Mouse (Mus musculus) adrenal gland, adult 2 months (tissue): Measurements from ENCODE around the gene Ttc7b. TPM values are rescaled to one million over a fixed set of nuclear protein-coding genes. Genes with fewer than 3 reads are reported as not detected.
A peak's percentile ranks its signal among the peaks of the same experiment; 100 is the strongest.

Experiments used
- DNase-seq: peaks from one replicate; pipeline ENCODE4 v3.0.0; 2021
- long read RNA-seq: library from polyadenylated mRNA; stranded (forward); transcript quantifications from one replicate; pipeline ENCODE4 v2.0.0, GENCODE M21; 2021
- polyA plus RNA-seq: library from polyadenylated mRNA; depleted of rRNA; stranded (reverse); fragments of >200 nt; gene quantifications from 2 replicates; pipeline ENCODE4 v1.2.3, GENCODE M21; 2012; rRNA removed
- total RNA-seq, 2 experiments: library from RNA; stranded (reverse); gene quantifications; 2 replicates each; pipeline ENCODE4 v1.2.3; 2021

Gene Ttc7b
- total RNA-seq (10 to 100 TPM; 70.9 to 76.7 TPM), polyA plus RNA-seq (121 and 142 TPM in 2 replicates)
- long read RNA-seq, transcript Ttc7b-201 (20 exons, 3,446 nt): major isoform, 59 of 80 reads
- long read RNA-seq, partial matches to known transcripts: 4 of 80 reads
- long read RNA-seq, other reads (novel, unspliced or antisense): 16 of 80 reads

GRCm38 (mm10) chr12:100520794-100521186 lies at the start of gene Ttc7b:
Gene Ttc7b, minus strand, starts transcription at chr12:100520826.
- DNase-seq: peak; percentile 73

GRCm38 (mm10) chr12:100568831-100569230 lies 48.2 kb upstream of the Ttc7b start:
- DNase-seq: no peak

- no peak for DNase-seq
Observed at GRCm38 (mm10) chr12:100568105-100568504, 47.5 kb upstream of the Ttc7b start.

GRCm38 (mm10) chr12:100567627-100568026 lies 47.0 kb upstream of the Ttc7b start:
- DNase-seq: no peak

- no peak for DNase-seq
Observed at GRCm38 (mm10) chr12:100553675-100554074, 33.0 kb upstream of the Ttc7b start.

- DNase-seq: no peak
Observed at GRCm38 (mm10) chr12:100551972-100552371, 31.3 kb upstream of the Ttc7b start.

GRCm38 (mm10) chr12:100544194-100544567 lies 23.6 kb upstream of the Ttc7b start:
- no peak for DNase-seq

GRCm38 (mm10) chr12:100543437-100544193 lies 23.0 kb upstream of the Ttc7b start:
- no peak for DNase-seq

GRCm38 (mm10) chr12:100542494-100542893 lies 21.9 kb upstream of the Ttc7b start:
- no peak for DNase-seq

GRCm38 (mm10) chr12:100542076-100542475 lies 21.4 kb upstream of the Ttc7b start:
- no peak for DNase-seq

- DNase-seq: peak; percentile 41
Observed at GRCm38 (mm10) chr12:100539158-100539714, 18.6 kb upstream of the Ttc7b start.

- peak; percentile 44 for DNase-seq
Observed at GRCm38 (mm10) chr12:100538445-100539157, 18.0 kb upstream of the Ttc7b start.

- no peak for DNase-seq
Observed at GRCm38 (mm10) chr12:100537091-100537490, 16.5 kb upstream of the Ttc7b start.

- no peak for DNase-seq
Observed at GRCm38 (mm10) chr12:100535028-100535427, 14.4 kb upstream of the Ttc7b start.

GRCm38 (mm10) chr12:100534028-100534427 lies 13.4 kb upstream of the Ttc7b start:
- DNase-seq: peak; percentile 33

- no peak for DNase-seq
Observed at GRCm38 (mm10) chr12:100533209-100533608, 12.6 kb upstream of the Ttc7b start.

- DNase-seq: peak; percentile 36
Observed at GRCm38 (mm10) chr12:100531740-100532139, 11.1 kb upstream of the Ttc7b start.

GRCm38 (mm10) chr12:100530871-100531270 lies 10.2 kb upstream of the Ttc7b start:
- DNase-seq: no peak

GRCm38 (mm10) chr12:100529651-100530050 lies 9.0 kb upstream of the Ttc7b start:
- DNase-seq: no peak

GRCm38 (mm10) chr12:100529172-100529571 lies 8.5 kb upstream of the Ttc7b start:
- peak; percentile 91 for DNase-seq

- DNase-seq: peak; percentile 81
Observed at GRCm38 (mm10) chr12:100528246-100528645, 7.6 kb upstream of the Ttc7b start.

GRCm38 (mm10) chr12:100527753-100528152 lies 7.1 kb upstream of the Ttc7b start:
- peak; percentile 78 for DNase-seq

GRCm38 (mm10) chr12:100527241-100527640 lies 6.6 kb upstream of the Ttc7b start:
- DNase-seq: peak; percentile 3
